Mouse (Mus musculus) heart, embryonic 13.5 days (tissue): ENCODE results near the gene Lsm2. TPM values are rescaled to one million over a fixed set of nuclear protein-coding genes. Genes with fewer than 3 reads are reported as not detected.

ENCODE experiments used
- ATAC-seq: fragments of 200-750 bp; cut with Nextera tagmentation; 2 replicates; pipeline ENCODE4 v1.8.0; 2017; ENCODE audit warnings: moderate TSS enrichment; ENCODE audit not compliant: insufficient number of reproducible peaks, low FRiP score, low TSS enrichment; ENCODE audit errors: extremely low read depth
- H3K27ac ChIP-seq: fragments of 300-500 bp; sonication (generic); replicated peaks from 2 replicates; pipeline ENCODE4 v1.5.1; 2015; ENCODE audit warnings: moderate library complexity, mild to moderate bottlenecking, inconsistent platforms
- H3K27me3 ChIP-seq: fragments of 300-500 bp; sonication (generic); replicated peaks from 2 replicates; pipeline ENCODE4 v1.6.1; 2015; ENCODE audit warnings: mild to moderate bottlenecking, inconsistent platforms
- H3K36me3 ChIP-seq: fragments of 300-500 bp; sonication (generic); 2 replicates; pipeline ENCODE4 v1.6.1; 2015; ENCODE audit warnings: mild to moderate bottlenecking, inconsistent platforms
- H3K4me1 ChIP-seq: fragments of 300-500 bp; sonication (generic); 2 replicates; pipeline ENCODE4 v1.6.1; 2015; ENCODE audit warnings: inconsistent platforms
- H3K4me2 ChIP-seq: fragments of 300-500 bp; sonication (generic); 2 replicates; pipeline ENCODE4 v1.6.1; 2015; ENCODE audit warnings: inconsistent platforms, mild to moderate bottlenecking, moderate library complexity
- H3K4me3 ChIP-seq: fragments of 300-500 bp; sonication (generic); 2 replicates; pipeline ENCODE4 v1.5.1; 2015; ENCODE audit warnings: moderate library complexity, mild to moderate bottlenecking, inconsistent platforms
- H3K9ac ChIP-seq: fragments of 300-500 bp; sonication (generic); 2 replicates; pipeline ENCODE4 v1.6.1; 2015; ENCODE audit warnings: inconsistent platforms, mild to moderate bottlenecking, moderate library complexity
- H3K9me3 ChIP-seq: fragments of 300-500 bp; sonication (generic); 2 replicates; pipeline ENCODE4 v1.6.1; 2016; ENCODE audit warnings: inconsistent platforms
- WGBS: fragments of 180-500 bp; shearing (Covaris S2); methylation state at CpG from one replicate; pipeline ENCODE4 v1.1.7; 2015; ENCODE audit warnings: mixed read lengths; 5-methylcytosine and 5-hydroxymethylcytosine counted together
- polyA plus RNA-seq: library from polyadenylated mRNA; unstranded; fragments of >200 nt; fragmentation: Nextera tagmentation; extraction: Ambion mirVana; gene quantifications from 2 replicates; pipeline ENCODE4 v1.2.1, GENCODE M21; 2015

Lsm2 gene
- polyA plus RNA-seq, 1 experiment from 2014 or later: 145 TPM

- Histone ChIP-seq H3K4me3 (no peak overlapping the region), H3K27ac (peak overlapping the region; percentile 41; the same call in 1 of the 2 replicates), H3K9ac (peak overlapping the region; percentile 64), H3K36me3 (peaks cover 44% of the 10 kb centered on the region), H3K4me2 (no peak overlapping the region), H3K9me3 (no peaks in the 10 kb centered on the region), H3K27me3 (peaks cover 4% of the 10 kb centered on the region; the same call in 1 of the 2 replicates), H3K4me1 (peaks cover 31% of the 10 kb centered on the region)
- no peak for ATAC-seq
- WGBS: 73% methylated on average over 10 of the region's 10 CpGs
These were observed 35.4 kb downstream of the Lsm2 start for GRCm38 (mm10) chr17:35016791-35017705.

DNA sequence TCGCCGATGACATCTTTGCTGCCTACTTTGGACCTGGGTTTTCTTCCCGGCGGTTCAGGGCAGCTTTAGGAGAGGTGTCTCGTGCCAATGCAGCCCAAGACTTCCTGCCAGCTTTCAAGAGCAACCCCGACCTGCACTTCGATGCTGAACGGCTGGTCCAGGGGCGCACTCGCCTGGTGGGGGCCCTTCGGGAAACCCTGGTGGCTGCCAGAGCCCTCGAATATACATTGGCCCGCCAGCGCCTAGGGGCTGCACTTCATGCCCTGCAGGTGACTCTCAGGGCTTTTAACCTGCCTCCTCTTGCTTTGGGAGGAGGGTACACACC, 36.0 kb downstream of the Lsm2 start:
- 70% methylated on average over 14 of the region's 14 CpGs for WGBS
- Histone ChIP-seq H3K4me1 (peaks cover 34% of the 10 kb centered on the region), H3K9me3 (no peaks in the 10 kb centered on the region), H3K27me3 (peaks cover 4% of the 10 kb centered on the region; the same call in 1 of the 2 replicates), H3K27ac (no peak overlapping the region), H3K9ac (no peak overlapping the region), H3K36me3 (peaks cover 38% of the 10 kb centered on the region), H3K4me2 (no peak overlapping the region), H3K4me3 (no peak overlapping the region)
- ATAC-seq: no peak

- 67% methylated on average over 3 of the region's 3 CpGs for WGBS
- Histone ChIP-seq H3K4me1 (peaks cover 39% of the 10 kb centered on the region), H3K27me3 (peaks cover 4% of the 10 kb centered on the region; the same call in 1 of the 2 replicates), H3K4me3 (no peak overlapping the region), H3K4me2 (no peak overlapping the region), H3K9ac (no peak overlapping the region), H3K9me3 (no peaks in the 10 kb centered on the region), H3K36me3 (peaks cover 33% of the 10 kb centered on the region), H3K27ac (no peak overlapping the region)
- ATAC-seq: no peak
These were observed 36.5 kb downstream of the Lsm2 start for GRCm38 (mm10) chr17:35018171-35018570.

- peaks cover 15% of the 10 kb centered on the region for H3K36me3 ChIP-seq
- H3K9ac ChIP-seq: no peak overlapping the region
- no peak overlapping the region for H3K4me2 ChIP-seq
- no peaks in the 10 kb centered on the region for H3K9me3 ChIP-seq
- WGBS: 77% methylated on average over 11 of the region's 11 CpGs
- peaks cover 56% of the 10 kb centered on the region for H3K4me1 ChIP-seq
- no peak overlapping the region for H3K27ac ChIP-seq
- ATAC-seq: no peak
- no peak overlapping the region for H3K4me3 ChIP-seq
- peaks cover 4% of the 10 kb centered on the region; the same call in 1 of the 2 replicates for H3K27me3 ChIP-seq
These were observed 38.2 kb downstream of the Lsm2 start for GRCm38 (mm10) chr17:35019894-35020293.

DNA sequence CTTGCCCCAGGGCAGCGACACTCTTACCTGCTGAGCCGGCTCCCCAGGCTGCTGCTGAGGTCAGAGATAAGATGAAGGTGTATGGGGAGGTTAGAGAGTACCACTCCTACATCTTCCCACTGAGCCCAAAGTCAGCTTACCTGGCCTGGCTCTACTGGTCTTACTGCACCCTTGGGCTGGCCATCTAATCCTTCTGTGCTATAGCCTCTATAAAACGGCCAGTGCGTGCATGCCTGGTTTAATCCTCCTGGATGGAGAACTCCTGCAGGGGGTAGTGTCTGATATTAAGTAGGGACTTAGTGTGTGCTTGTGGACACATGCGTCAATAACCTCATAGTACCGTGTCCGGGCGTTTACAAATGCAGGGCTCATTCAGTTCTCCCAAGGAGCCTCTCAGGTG, 38.9 kb downstream of the Lsm2 start:
- Histone ChIP-seq H3K9ac (no peak overlapping the region), H3K27ac (no peak overlapping the region), H3K27me3 (peaks cover 4% of the 10 kb centered on the region; the same call in 1 of the 2 replicates), H3K4me3 (no peak overlapping the region), H3K36me3 (peaks cover 9% of the 10 kb centered on the region), H3K9me3 (no peaks in the 10 kb centered on the region), H3K4me2 (no peak overlapping the region), H3K4me1 (peaks cover 62% of the 10 kb centered on the region)
- WGBS: 80% methylated on average over 8 of the region's 8 CpGs
- ATAC-seq: no peak

DNA sequence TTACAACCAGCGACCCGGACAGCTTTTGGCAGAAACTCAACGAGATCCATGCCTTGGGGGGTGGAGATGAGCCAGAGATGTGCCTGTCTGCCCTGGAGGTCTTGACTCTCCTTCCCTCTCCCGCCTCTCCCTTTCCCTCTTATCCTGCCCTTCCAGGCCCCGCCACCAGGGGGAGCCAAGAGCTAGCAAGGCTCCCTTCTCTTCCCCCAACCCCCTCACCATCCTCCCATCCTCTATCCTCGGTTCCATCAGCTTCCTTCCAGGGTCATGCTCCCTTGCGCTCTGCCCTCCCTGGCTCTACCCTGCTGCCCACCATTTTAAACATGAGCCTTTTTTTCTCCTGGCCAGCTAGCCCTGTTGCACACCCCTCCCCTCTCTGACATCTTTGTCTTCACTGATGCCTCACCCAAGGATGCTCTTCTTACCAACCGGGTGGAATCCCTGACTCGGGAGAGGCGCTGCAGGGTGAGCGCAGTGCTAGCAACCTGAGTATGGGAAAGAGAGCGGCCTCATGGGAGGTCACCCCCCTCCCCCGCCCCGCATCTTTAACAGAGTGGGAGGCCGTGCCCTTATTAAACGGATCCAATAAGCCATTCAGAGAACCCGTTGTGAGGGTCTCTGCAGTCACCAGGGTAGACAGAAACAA, 39.6 kb downstream of the Lsm2 start:
- H3K4me3 ChIP-seq: peak overlapping the region; percentile 16

DNA sequence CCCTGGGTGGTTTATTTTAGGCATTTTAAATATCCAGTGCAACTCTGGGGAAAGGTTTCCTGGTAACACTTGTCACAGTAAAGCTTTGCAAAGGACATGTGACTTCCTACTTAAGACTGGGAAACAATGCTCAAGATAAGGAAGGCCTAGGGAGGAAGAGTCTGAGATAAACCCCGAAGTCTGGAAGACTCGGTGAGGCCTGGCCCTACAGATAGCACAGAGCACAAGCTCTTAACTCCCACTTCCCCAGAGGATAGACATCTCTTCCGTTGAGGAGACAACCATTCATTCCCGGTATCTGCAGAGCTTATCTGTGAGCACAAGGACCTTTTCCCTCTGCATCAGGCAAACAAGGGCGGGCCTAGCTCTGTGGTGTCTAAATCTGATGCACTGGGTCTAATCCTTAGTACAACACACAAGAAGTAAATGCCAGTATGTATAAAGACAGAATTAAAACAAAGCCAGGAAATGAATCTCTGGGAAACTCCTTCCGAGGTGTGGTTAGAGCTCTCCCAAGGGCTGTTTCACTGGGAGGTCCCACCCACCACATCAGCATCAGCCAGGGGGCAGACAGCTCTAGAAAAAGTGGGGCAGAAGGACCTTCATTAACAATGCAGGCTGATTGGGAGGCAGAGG, 40.3 kb downstream of the Lsm2 start:
- 11% methylated on average over 6 of the region's 6 CpGs for WGBS
- Histone ChIP-seq H3K4me2 (peak overlapping the region; percentile 46), H3K27me3 (peaks cover 4% of the 10 kb centered on the region; the same call in 1 of the 2 replicates), H3K9ac (peak overlapping the region; percentile 37; the same call in 1 of the 2 replicates), H3K4me1 (peaks cover 60% of the 10 kb centered on the region), H3K9me3 (no peaks in the 10 kb centered on the region), H3K36me3 (no peaks in the 10 kb centered on the region), H3K4me3 (peak overlapping the region; percentile 16; the same call in 1 of the 2 replicates), H3K27ac (peak overlapping the region; percentile 83)
- ATAC-seq: peak; percentile 23; the same call in 1 of the 2 replicates

More for the DNA sequence above, 39.6 kb downstream of the Lsm2 start:
- Histone ChIP-seq H3K9ac (peak overlapping the region; percentile 52; the same call in 1 of the 2 replicates), H3K9me3 (no peaks in the 10 kb centered on the region), H3K27ac (peak overlapping the region; percentile 83), H3K36me3 (peaks cover 1% of the 10 kb centered on the region), H3K27me3 (peaks cover 4% of the 10 kb centered on the region; the same call in 1 of the 2 replicates), H3K4me1 (peaks cover 60% of the 10 kb centered on the region), H3K4me2 (peak overlapping the region; percentile 46)
- 7% methylated on average over 17 of the region's 17 CpGs for WGBS
- ATAC-seq: no peak

DNA sequence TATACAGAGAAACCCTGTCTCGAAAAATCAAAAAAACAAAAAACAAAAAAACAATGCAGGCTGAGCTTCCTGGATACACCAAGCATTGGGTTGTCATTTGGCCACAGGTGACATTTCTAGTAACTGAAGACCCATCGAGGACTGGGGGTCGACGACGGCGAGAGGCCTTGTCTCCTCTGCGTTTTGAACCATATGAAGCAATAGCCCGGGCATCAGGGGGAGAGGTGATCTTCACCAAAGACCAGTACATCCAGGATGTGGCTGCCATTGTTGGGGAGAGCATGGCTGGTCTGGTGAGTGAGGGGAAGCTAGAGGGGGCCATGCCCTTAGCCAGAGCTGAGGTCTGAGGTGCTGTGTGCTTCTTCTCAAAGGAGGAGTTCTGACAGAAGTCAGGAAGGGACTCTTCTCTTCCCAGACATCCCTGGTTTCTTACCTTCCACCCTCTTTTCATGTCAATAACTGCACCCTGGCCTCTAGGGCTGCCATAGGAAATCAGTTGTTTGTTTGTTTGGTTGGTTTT, 40.9 kb downstream of the Lsm2 start:
- Histone ChIP-seq H3K4me1 (peaks cover 66% of the 10 kb centered on the region), H3K9ac (0 out of 2 replicates have a peak overlapping the region, but pooled peaks have one; percentile 5), H3K4me3 (no peak overlapping the region), H3K4me2 (no peak overlapping the region), H3K27ac (peak overlapping the region; percentile 83), H3K9me3 (no peaks in the 10 kb centered on the region), H3K36me3 (no peaks in the 10 kb centered on the region), H3K27me3 (peaks cover 4% of the 10 kb centered on the region; the same call in 1 of the 2 replicates)
- no peak for ATAC-seq
- 87% methylated on average over 8 of the region's 8 CpGs for WGBS

DNA sequence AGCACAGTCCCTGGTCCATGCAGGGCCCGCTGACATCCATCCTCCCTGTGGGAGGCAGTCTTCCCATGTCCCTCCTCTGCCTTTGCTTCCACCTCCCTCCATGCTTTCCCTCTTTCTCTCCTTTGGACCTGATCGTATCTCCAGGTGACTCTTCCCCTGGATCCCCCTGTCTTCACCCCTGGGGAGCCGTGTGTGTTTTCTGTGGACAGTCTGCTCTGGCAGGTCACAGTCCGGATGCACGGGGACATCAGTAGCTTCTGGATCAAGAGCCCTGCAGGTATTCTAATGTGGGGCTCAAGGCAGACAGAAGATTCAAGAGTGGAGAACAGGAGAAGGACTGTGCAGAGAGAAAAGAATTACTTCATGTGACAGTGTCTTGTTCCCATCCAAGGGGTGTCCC, 41.6 kb downstream of the Lsm2 start:
- Histone ChIP-seq H3K27ac (peak overlapping the region; percentile 83; the same call in 1 of the 2 replicates), H3K9ac (no peak overlapping the region), H3K9me3 (no peaks in the 10 kb centered on the region), H3K4me3 (no peak overlapping the region), H3K4me1 (peaks cover 69% of the 10 kb centered on the region), H3K4me2 (no peak overlapping the region), H3K27me3 (peaks cover 4% of the 10 kb centered on the region; the same call in 1 of the 2 replicates), H3K36me3 (no peaks in the 10 kb centered on the region)
- 86% methylated on average over 5 of the region's 5 CpGs for WGBS
- ATAC-seq: no peak

- Histone ChIP-seq H3K4me1 (peaks cover 72% of the 10 kb centered on the region), H3K27me3 (peaks cover 4% of the 10 kb centered on the region; the same call in 1 of the 2 replicates), H3K9me3 (no peaks in the 10 kb centered on the region), H3K4me3 (no peak overlapping the region), H3K9ac (peak overlapping the region; percentile 58), H3K27ac (no peak overlapping the region), H3K36me3 (no peaks in the 10 kb centered on the region), H3K4me2 (no peak overlapping the region)
- no peak for ATAC-seq
- WGBS: 65% methylated on average over 4 of the region's 4 CpGs
These were observed 42.1 kb downstream of the Lsm2 start for GRCm38 (mm10) chr17:35023756-35024155.

GRCm38 (mm10) chr17:35024261-35024660, 42.6 kb downstream of the Lsm2 start:
- Histone ChIP-seq H3K4me2 (no peak overlapping the region), H3K36me3 (no peaks in the 10 kb centered on the region), H3K9me3 (no peaks in the 10 kb centered on the region), H3K4me3 (no peak overlapping the region), H3K27me3 (peaks cover 4% of the 10 kb centered on the region; the same call in 1 of the 2 replicates), H3K27ac (no peak overlapping the region), H3K9ac (peak overlapping the region; percentile 58), H3K4me1 (peaks cover 75% of the 10 kb centered on the region)
- no peak for ATAC-seq
- WGBS: 69% methylated on average over 13 of the region's 13 CpGs
